In the genomic region with DNA sequence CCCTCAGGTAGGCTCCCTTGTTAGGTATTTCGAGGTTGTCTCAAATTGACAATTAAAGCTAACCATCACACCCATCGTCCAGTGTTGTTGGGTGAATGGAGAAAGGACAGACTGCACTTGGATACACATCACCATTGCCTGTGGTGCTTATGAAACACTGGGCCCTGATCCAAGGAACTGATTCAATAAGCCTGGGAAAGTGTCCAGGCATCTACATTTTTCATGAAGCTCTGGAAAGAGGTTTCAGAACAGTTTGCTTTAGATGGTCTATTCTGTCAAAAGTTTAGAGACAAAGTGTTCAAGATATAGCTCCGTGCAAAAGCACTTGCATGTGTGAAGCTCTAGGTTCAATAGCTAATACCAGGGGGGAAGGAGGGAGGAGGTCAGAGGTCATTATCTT, we compare ENCODE assay signal across 9 mouse cellular contexts. TPM values are rescaled to one million over a fixed set of nuclear protein-coding genes. Genes with fewer than 3 reads are reported as not detected.
A peak's percentile ranks its signal among the peaks of the same experiment; 100 is the strongest.
DNase-seq lines count a peak whose midpoint lies in the region; TF ChIP-seq lines count a peak whose summit lies in the region.
"Had no signal": no experiment of that assay in that cellular context is flagged by ENCODE, and none has a peak within 500 bp of the region (broad histone marks: within the 10 kb centered on the region; RNA-seq: fewer than 3 reads in every experiment).

No protein-coding gene starts in this region.

- H3K27ac ChIP-seq in liver, adult 2 months (replicated peaks; ENCODE audit: insufficient read depth, low read depth, low read length) = no peak overlapping the region
- H3K27ac ChIP-seq: liver, embryonic 13.5 days had no signal

- no peaks in the 10 kb centered on the region for H3K27me3 ChIP-seq in liver, adult 2 months (ENCODE audit: control insufficient read depth, insufficient read depth, low read length)
- H3K27me3 ChIP-seq: liver, embryonic 13.5 days had no signal

- WGBS in liver, adult 2 months = 37% methylated on average over 3 of the region's 3 CpGs

- no peak for TF ChIP-seq POLR2A in liver, adult 2 months (IDR thresholded peaks at IDR 0.05; ENCODE audit: extremely low read depth, insufficient read depth, low read length)

- H3K4me3 ChIP-seq in liver, adult 2 months (ENCODE audit: insufficient read depth, low read depth, low read length) = no peak overlapping the region
- H3K4me3 ChIP-seq: liver, embryonic 13.5 days had no signal

- peak; percentile 5 for DNase-seq in cerebellum, adult 9-10 months
- no peak for DNase-seq in cerebellum, postnatal 36 days
- DNase-seq in liver, adult 2 months (ENCODE audit: extremely low read depth, low read depth, low spot score) = peak; percentile 59
- DNase-seq in liver = no peak
- peak; percentile 45 to 87 for DNase-seq in layer of hippocampus, adult 18-20 months (ENCODE audit: low spot score in 2 of 2)
- peak; percentile 67 for DNase-seq in right cerebral cortex, postnatal 25 days
- no peak for DNase-seq in embryo, embryonic 10.5 days (ENCODE audit: low spot score)
- DNase-seq in thymus, adult 18-20 months = no peak
- DNase-seq: liver, embryonic 13.5 days had no signal

- H3K79me2 ChIP-seq in liver, adult 2 months (ENCODE audit: control insufficient read depth, insufficient read depth, low read length) = no peaks in the 10 kb centered on the region

- TF ChIP-seq CTCF in liver, adult 2 months (IDR thresholded peaks at IDR 0.05; ENCODE audit: low read depth, low read length) = no peak

- no peaks in the 10 kb centered on the region for H3K4me1 ChIP-seq in liver, adult 2 months (ENCODE audit: control insufficient read depth, insufficient read depth, low read length)
- H3K4me1 ChIP-seq: liver, embryonic 13.5 days had no signal

- H3K9ac ChIP-seq in liver, adult 2 months (ENCODE audit: low read depth, low read length) = no peak overlapping the region
- H3K9ac ChIP-seq: liver, embryonic 13.5 days had no signal

- no peaks in the 10 kb centered on the region for H3K36me3 ChIP-seq in liver, adult 2 months (ENCODE audit: control insufficient read depth, insufficient read depth, low read length)

RNA-seq across cellular contexts. Expression of a gene that starts 38.6 kb away (rescaled TPM):
- 2.5 and 5.5 TPM in 2 replicates for total RNA-seq in liver, adult 2 months (2014; rRNA removed)
- polyA plus RNA-seq in liver, adult 2 months (2012; rRNA removed) = 2.0 and 2.4 TPM in 2 replicates
- total RNA-seq in layer of hippocampus, adult 18-20 months (2021) = 10 to 100 TPM; 23.6 to 24.8 TPM

Comparison
In these comparisons a context has a peak if more than half of its experiments do, and no peak if none do; other contexts are left out.
1. DNase-seq: peak in cerebellum, adult 9-10 months (single experiment), liver, adult 2 months (single experiment), layer of hippocampus, adult 18-20 months (2 of 2) and right cerebral cortex, postnatal 25 days (single experiment); none in cerebellum, postnatal 36 days (0 of 2), liver (single experiment), embryo, embryonic 10.5 days (single experiment) and thymus, adult 18-20 months (0 of 2).